Comparison of ENCODE assay signal across 10 mouse cellular contexts in the genomic region with DNA sequence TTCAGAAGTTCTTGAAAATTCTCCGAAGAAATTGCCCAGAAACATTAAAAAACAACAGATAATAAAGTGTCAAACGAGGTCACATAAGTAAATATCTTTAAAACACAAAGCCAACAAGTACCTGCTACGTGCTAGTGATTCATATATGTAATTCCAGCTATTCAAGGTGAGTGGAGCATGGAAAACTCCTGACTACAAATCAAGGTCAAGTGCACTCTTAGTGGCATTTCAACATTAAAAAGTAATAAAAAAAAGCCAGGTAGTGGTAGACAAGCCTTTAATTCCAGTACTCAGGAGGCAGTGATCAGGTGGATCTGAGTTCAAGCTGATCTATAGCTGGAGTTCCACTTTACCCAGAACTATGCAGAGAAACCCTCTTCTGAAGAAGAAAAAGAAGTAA. TPM values are rescaled to one million over a fixed set of nuclear protein-coding genes. Genes with fewer than 3 reads are reported as not detected.
DNase-seq lines count a peak whose midpoint lies in the region; ATAC-seq and TF ChIP-seq lines count a peak whose summit lies in the region.
"Had no signal": no experiment of that assay in that cellular context is flagged by ENCODE, and none has a peak within 500 bp of the region (broad histone marks: within the 10 kb centered on the region; RNA-seq: fewer than 3 reads in every experiment).

No protein-coding gene starts in this region.

- DNase-seq in intestine, embryonic 14.5 days (ENCODE audit: low spot score): no peak
- no peak for DNase-seq in testis, postnatal 14 days (ENCODE audit: low spot score)
- no peak for DNase-seq in spleen, postnatal 4 days (ENCODE audit: low spot score in 2 of 2)
- no peak for DNase-seq in left cerebral cortex, postnatal 10 days (ENCODE audit: extremely low spot score in 1 of 2, low spot score in 2 of 2)
- no peak for DNase-seq in thymus, postnatal 36 days
- DNase-seq: adrenal gland, postnatal 25 days; spleen, adult 18-20 months had no signal

- H3K9me3 ChIP-seq in intestine, embryonic 14.5 days (ENCODE audit: control insufficient read depth, low read length): no peaks in the 10 kb centered on the region
- no peaks in the 10 kb centered on the region for H3K9me3 ChIP-seq in intestine, embryonic 16.5 days (ENCODE audit: control insufficient read depth, low read length)
- no peaks in the 10 kb centered on the region for H3K9me3 ChIP-seq in liver, embryonic 15.5 days (replicated peaks)

- ATAC-seq in intestine, embryonic 14.5 days (replicated peaks; ENCODE audit: low FRiP score, low TSS enrichment, low read depth): no peak
- no peak for ATAC-seq in intestine, embryonic 16.5 days
- no peak for ATAC-seq in liver, embryonic 15.5 days (ENCODE audit: insufficient read depth)

- 77% methylated on average over 3 of the region's 3 CpGs for WGBS in intestine, embryonic 14.5 days
- WGBS in intestine, embryonic 16.5 days: 76% methylated on average over 3 of the region's 3 CpGs
- 73% methylated on average over 3 of the region's 3 CpGs for WGBS in liver, embryonic 15.5 days (ENCODE audit: insufficient replicate concordance)

- TF ChIP-seq CTCF in testis, adult 2 months (IDR thresholded peaks at IDR 0.05; ENCODE audit: control insufficient read depth, insufficient read depth, insufficient replicate concordance, low read depth, low read length): no peak

- no peaks in the 10 kb centered on the region for H3K27me3 ChIP-seq in intestine, embryonic 14.5 days (replicated peaks; ENCODE audit: control insufficient read depth, insufficient read depth, low read length)
- no peaks in the 10 kb centered on the region for H3K27me3 ChIP-seq in intestine, embryonic 16.5 days (replicated peaks; ENCODE audit: control insufficient read depth, insufficient read depth, low read length)
- H3K27me3 ChIP-seq in testis, adult 2 months (ENCODE audit: control insufficient read depth, insufficient read depth, low read length): no peaks in the 10 kb centered on the region
- H3K27me3 ChIP-seq in liver, embryonic 15.5 days: no peaks in the 10 kb centered on the region

- peaks cover 14% of the 10 kb centered on the region; the same call in 1 of the 2 replicates for H3K4me1 ChIP-seq in intestine, embryonic 14.5 days (replicated peaks; ENCODE audit: control insufficient read depth, insufficient read depth, low read length)
- peaks cover 2% of the 10 kb centered on the region; the same call in 1 of the 2 replicates for H3K4me1 ChIP-seq in intestine, embryonic 16.5 days (ENCODE audit: control insufficient read depth, insufficient read depth, low read length)
- H3K4me1 ChIP-seq in testis, adult 2 months (ENCODE audit: control insufficient read depth, insufficient read depth, low read length): no peaks in the 10 kb centered on the region
- peaks cover 71% of the 10 kb centered on the region for H3K4me1 ChIP-seq in liver, embryonic 15.5 days (replicated peaks)

- no peaks in the 10 kb centered on the region for H3K36me3 ChIP-seq in intestine, embryonic 14.5 days (ENCODE audit: control insufficient read depth, insufficient read depth, low read length)
- H3K36me3 ChIP-seq in intestine, embryonic 16.5 days (ENCODE audit: control insufficient read depth, insufficient read depth, low read length): no peaks in the 10 kb centered on the region
- no peaks in the 10 kb centered on the region for H3K36me3 ChIP-seq in testis, adult 2 months (ENCODE audit: control insufficient read depth, insufficient read depth, low read length)
- H3K36me3 ChIP-seq in liver, embryonic 15.5 days (replicated peaks): no peaks in the 10 kb centered on the region

- H3K27ac ChIP-seq in intestine, embryonic 14.5 days (ENCODE audit: low read depth): no peak overlapping the region
- no peak overlapping the region for H3K27ac ChIP-seq in intestine, embryonic 16.5 days (ENCODE audit: low read length)
- peak overlapping the region; percentile 77 for H3K27ac ChIP-seq in testis, adult 2 months (ENCODE audit: control insufficient read depth, insufficient read depth, low read depth, low read length)
- H3K27ac ChIP-seq in liver, embryonic 15.5 days (replicated peaks): peak overlapping the region; percentile 94

- 0 out of 2 replicates have a peak overlapping the region, but pooled peaks have one; percentile 75 for H3K4me3 ChIP-seq in intestine, embryonic 14.5 days (ENCODE audit: low read depth, low read length)
- no peak overlapping the region for H3K4me3 ChIP-seq in intestine, embryonic 16.5 days (ENCODE audit: low read length)
- H3K4me3 ChIP-seq in testis, adult 2 months (ENCODE audit: control insufficient read depth, low read depth, low read length): peak overlapping the region; percentile 90; the same call in 1 of the 2 replicates
- peak overlapping the region; percentile 79 for H3K4me3 ChIP-seq in liver, embryonic 15.5 days (replicated peaks)

- no peak overlapping the region; the same call in 1 of the 2 replicates for H3K4me2 ChIP-seq in intestine, embryonic 14.5 days (ENCODE audit: low read length)
- no peak overlapping the region; the same call in 1 of the 2 replicates for H3K4me2 ChIP-seq in intestine, embryonic 16.5 days (ENCODE audit: low read depth, low read length)
- H3K4me2 ChIP-seq in liver, embryonic 15.5 days: peak overlapping the region; percentile 81

- H3K9ac ChIP-seq in intestine, embryonic 14.5 days (ENCODE audit: low read length): no peak overlapping the region
- H3K9ac ChIP-seq in intestine, embryonic 16.5 days (ENCODE audit: low read depth, low read length): no peak overlapping the region
- 0 out of 2 replicates have a peak overlapping the region, but pooled peaks have one; percentile 91 for H3K9ac ChIP-seq in liver, embryonic 15.5 days

- no peak for TF ChIP-seq POLR2A in testis, adult 2 months (IDR thresholded peaks at IDR 0.05; ENCODE audit: control insufficient read depth, low read depth, low read length)

- intact Hi-C loops in left cerebral cortex, postnatal 10 days (cut with DNase I): loop anchor here (5.0 kb wide), 1 partner anchor 119 kb away; a partner anchor contains a TSS

RNA-seq across cellular contexts. Expression of a gene that starts 0.9 kb away (rescaled TPM):
- 32.1 and 35.7 TPM in 2 replicates for polyA plus RNA-seq in intestine, embryonic 14.5 days (2014; fragmentation: Nextera tagmentation; extraction: Ambion mirVana)
- polyA plus RNA-seq in intestine, embryonic 16.5 days (2015; fragmentation: Nextera tagmentation; extraction: Ambion mirVana): 37.2 and 37.4 TPM in 2 replicates
- 86.3 and 110 TPM in 2 replicates for polyA plus RNA-seq in testis, adult 2 months (2012; rRNA removed)
- polyA plus RNA-seq in liver, embryonic 15.5 days (2015; fragmentation: Nextera tagmentation; extraction: Ambion mirVana): 18.7 and 20.4 TPM in 2 replicates
- 10 to 100 TPM; 30.2 to 31.2 TPM for total RNA-seq in left cerebral cortex, postnatal 10 days (2021)

RNA-seq across cellular contexts. Expression of a gene that starts 1.5 kb away (rescaled TPM):
- 2.1 and 2.6 TPM in 2 replicates for polyA plus RNA-seq in intestine, embryonic 14.5 days (2014; fragmentation: Nextera tagmentation; extraction: Ambion mirVana)
- 3.7 and 4.7 TPM in 2 replicates for polyA plus RNA-seq in intestine, embryonic 16.5 days (2015; fragmentation: Nextera tagmentation; extraction: Ambion mirVana)
- polyA plus RNA-seq in testis, adult 2 months (2012; rRNA removed): 18.8 and 18.9 TPM in 2 replicates
- polyA plus RNA-seq in liver, embryonic 15.5 days (2015; fragmentation: Nextera tagmentation; extraction: Ambion mirVana): 1.9 and 2.0 TPM in 2 replicates
- total RNA-seq in left cerebral cortex, postnatal 10 days (2021): 10 to 100 TPM in 1 of 2 experiments, 1 to 10 TPM in 1; 10.0 to 11.9 TPM

Comparison
In these comparisons a context has a peak if more than half of its experiments do, and no peak if none do; other contexts are left out.
1. H3K27ac ChIP-seq: peak in testis, adult 2 months (single experiment) and liver, embryonic 15.5 days (single experiment); none in intestine, embryonic 14.5 days (single experiment) and intestine, embryonic 16.5 days (single experiment).